Mouse (Mus musculus): Measurements from ENCODE around the gene Pip4k2b. TPM values are rescaled to one million over a fixed set of nuclear protein-coding genes. Genes with fewer than 3 reads are reported as not detected.

The Pip4k2b gene
- polyA plus RNA-seq, 1 experiment from 2014 or later = 2.3 TPM

DNA sequence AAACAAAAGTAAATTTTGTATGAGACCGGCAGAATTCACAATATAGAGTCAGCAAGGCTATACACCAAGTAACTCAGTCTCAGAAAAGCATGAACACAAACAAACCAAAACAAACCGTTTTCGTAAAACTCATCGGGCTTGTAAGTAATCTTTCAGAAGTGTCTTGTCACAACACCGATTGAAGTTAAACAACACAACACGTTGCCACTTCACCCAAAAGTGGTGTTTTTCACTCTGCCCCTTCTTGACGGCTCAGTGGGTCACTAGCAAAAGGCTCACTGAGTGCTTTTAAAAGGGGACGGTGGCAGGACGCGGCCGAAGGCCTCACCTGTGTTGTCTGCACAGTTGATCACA is 37.0 kb upstream of the Pip4k2b start:
- no peak for DNase-seq
- H3K36me3 ChIP-seq (ENCODE audit: insufficient read depth) = peaks cover 49% of the 10 kb centered on the region
- H3K4me3 ChIP-seq (ENCODE audit: low read depth, low read length) = peak overlapping the region; percentile 95
- H3K4me2 ChIP-seq = peak overlapping the region; percentile 76
- H3K27me3 ChIP-seq (ENCODE audit: insufficient read depth, low read length) = no peaks in the 10 kb centered on the region
- peaks cover 12% of the 10 kb centered on the region; the same call in 1 of the 2 replicates for H3K4me1 ChIP-seq (ENCODE audit: insufficient read depth)
- H3K9me3 ChIP-seq (ENCODE audit: low read depth, low read length) = no peaks in the 10 kb centered on the region
- peak overlapping the region; percentile 100 for H3K9ac ChIP-seq
- H3K27ac ChIP-seq (ENCODE audit: low read depth) = peak overlapping the region; percentile 92
- ATAC-seq (ENCODE audit: insufficient read depth) = no peak; the same call in 1 of the 2 replicates
- 2% methylated on average over 11 of the region's 11 CpGs for WGBS
- no peak for TF ChIP-seq CTCF (IDR thresholded peaks at IDR 0.05; ENCODE audit: low read depth)

- H3K9me3 ChIP-seq (ENCODE audit: low read depth, low read length) = no peaks in the 10 kb centered on the region
- DNase-seq (no peak), ATAC-seq (ENCODE audit: insufficient read depth) (no peak)
- H3K27ac ChIP-seq (ENCODE audit: low read depth) = no peak overlapping the region
- H3K9ac ChIP-seq = peak overlapping the region; percentile 100
- TF ChIP-seq CTCF (IDR thresholded peaks at IDR 0.05; ENCODE audit: low read depth) = no peak
- H3K36me3 ChIP-seq (ENCODE audit: insufficient read depth) = peaks cover 61% of the 10 kb centered on the region
- no peaks in the 10 kb centered on the region for H3K27me3 ChIP-seq (ENCODE audit: insufficient read depth, low read length)
- H3K4me3 ChIP-seq (ENCODE audit: low read depth, low read length) = peak overlapping the region; percentile 95
- peaks cover 12% of the 10 kb centered on the region; the same call in 1 of the 2 replicates for H3K4me1 ChIP-seq (ENCODE audit: insufficient read depth)
- H3K4me2 ChIP-seq = peak overlapping the region; percentile 76
- 80% methylated on average over 2 of the region's 2 CpGs for WGBS
Measured at GRCm38 (mm10) chr11:97779968-97780701, 35.6 kb upstream of the Pip4k2b start.

DNA sequence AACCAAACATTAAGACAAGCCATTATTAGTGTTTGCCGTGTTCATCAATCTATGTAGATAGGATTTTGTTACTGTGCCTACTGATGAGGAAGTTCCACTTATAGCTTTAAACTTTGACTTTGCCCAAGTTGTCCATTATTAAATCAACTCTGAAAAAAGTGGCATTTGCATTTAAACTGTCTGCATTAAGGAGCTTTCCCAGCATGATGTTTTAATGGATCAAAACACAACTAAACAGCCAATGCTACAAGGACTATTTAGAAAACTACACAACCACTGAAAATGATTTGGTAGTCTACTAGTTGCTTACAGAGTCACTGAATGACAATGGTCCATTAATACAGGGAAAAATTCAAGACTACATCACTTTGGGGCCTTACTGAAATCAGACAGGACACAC is 34.4 kb upstream of the Pip4k2b start:
- Histone ChIP-seq H3K4me3 (ENCODE audit: low read depth, low read length) (no peak overlapping the region), H3K9ac (no peak overlapping the region), H3K4me1 (ENCODE audit: insufficient read depth) (peaks cover 12% of the 10 kb centered on the region; the same call in 1 of the 2 replicates), H3K27ac (ENCODE audit: low read depth) (no peak overlapping the region), H3K36me3 (ENCODE audit: insufficient read depth) (peaks cover 66% of the 10 kb centered on the region), H3K27me3 (ENCODE audit: insufficient read depth, low read length) (no peaks in the 10 kb centered on the region), H3K4me2 (0 out of 2 replicates have a peak overlapping the region, but pooled peaks have one; percentile 12), H3K9me3 (ENCODE audit: low read depth, low read length) (no peaks in the 10 kb centered on the region)
- no peak for TF ChIP-seq CTCF (IDR thresholded peaks at IDR 0.05; ENCODE audit: low read depth)
- DNase-seq = no peak
- no peak for ATAC-seq (ENCODE audit: insufficient read depth)
- 89% methylated on average over 1 of the region's 1 CpGs for WGBS

DNA sequence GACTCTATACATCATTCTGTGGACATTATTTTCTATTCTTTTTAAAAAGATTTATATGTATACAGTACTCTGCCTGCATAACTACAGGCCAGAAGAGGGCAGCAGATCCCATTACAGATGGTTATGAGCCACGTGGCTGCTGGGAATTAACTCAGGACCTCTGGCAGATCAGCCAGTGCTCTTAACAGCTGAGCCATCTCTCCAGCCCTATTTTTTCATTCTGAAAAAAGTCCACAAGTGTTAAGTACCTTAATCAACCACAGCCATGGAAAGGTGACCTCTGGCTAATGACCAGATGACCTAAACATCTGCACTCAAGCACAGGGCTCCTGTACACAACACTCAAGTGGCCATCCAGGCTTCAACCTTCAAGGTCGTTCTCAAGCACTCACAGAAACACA is 32.6 kb upstream of the Pip4k2b start:
- 38% methylated on average over 2 of the region's 2 CpGs for WGBS
- peak; percentile 57 for TF ChIP-seq CTCF (IDR thresholded peaks at IDR 0.05; ENCODE audit: low read depth)
- H3K36me3 ChIP-seq (ENCODE audit: insufficient read depth) = peaks cover 66% of the 10 kb centered on the region
- no peaks in the 10 kb centered on the region for H3K9me3 ChIP-seq (ENCODE audit: low read depth, low read length)
- peak; percentile 45; the same call in 1 of the 2 replicates for ATAC-seq (ENCODE audit: insufficient read depth)
- H3K4me2 ChIP-seq = no peak overlapping the region
- no peak overlapping the region for H3K27ac ChIP-seq (ENCODE audit: low read depth)
- H3K9ac ChIP-seq = no peak overlapping the region
- no peaks in the 10 kb centered on the region for H3K27me3 ChIP-seq (ENCODE audit: insufficient read depth, low read length)
- peaks cover 12% of the 10 kb centered on the region; the same call in 1 of the 2 replicates for H3K4me1 ChIP-seq (ENCODE audit: insufficient read depth)
- H3K4me3 ChIP-seq (ENCODE audit: low read depth, low read length) = no peak overlapping the region
- peak; percentile 70 for DNase-seq

DNA sequence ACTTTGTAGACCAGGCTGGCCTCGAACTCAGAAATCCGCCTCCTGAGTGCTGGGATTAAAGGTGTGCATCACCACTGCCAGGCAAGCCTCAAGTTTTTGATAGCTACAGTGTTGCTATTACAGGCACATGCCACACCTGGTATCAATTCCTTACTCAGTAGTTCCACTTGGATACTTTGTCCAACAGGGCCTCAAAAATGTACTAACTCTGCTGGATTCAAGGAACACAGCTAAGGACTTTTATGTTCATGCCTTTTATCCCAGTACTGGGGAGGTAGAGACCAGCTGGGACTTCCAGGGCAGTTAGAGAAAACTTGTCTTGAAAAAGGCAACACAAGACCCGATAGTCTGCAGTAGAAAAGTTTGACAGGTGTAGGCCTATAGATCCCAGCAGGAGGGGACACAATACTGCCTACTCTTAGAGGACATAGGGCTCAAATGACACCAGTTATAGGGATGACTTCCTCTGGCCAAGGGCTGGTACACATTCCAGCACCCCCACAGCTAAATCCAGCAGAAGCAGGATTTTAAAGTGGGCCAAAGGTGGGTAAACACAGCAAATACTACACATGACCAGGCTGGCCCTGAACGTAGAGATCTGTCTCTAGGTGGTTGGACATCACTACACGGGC is 32.1 kb upstream of the Pip4k2b start:
- Histone ChIP-seq H3K9ac (no peak overlapping the region), H3K4me1 (ENCODE audit: insufficient read depth) (peaks cover 12% of the 10 kb centered on the region; the same call in 1 of the 2 replicates), H3K36me3 (ENCODE audit: insufficient read depth) (peaks cover 66% of the 10 kb centered on the region), H3K27me3 (ENCODE audit: insufficient read depth, low read length) (no peaks in the 10 kb centered on the region), H3K9me3 (ENCODE audit: low read depth, low read length) (no peaks in the 10 kb centered on the region), H3K4me2 (no peak overlapping the region), H3K4me3 (ENCODE audit: low read depth, low read length) (no peak overlapping the region), H3K27ac (ENCODE audit: low read depth) (no peak overlapping the region)
- peak; percentile 17 for DNase-seq
- no peak for ATAC-seq (ENCODE audit: insufficient read depth)
- no peak for TF ChIP-seq CTCF (IDR thresholded peaks at IDR 0.05; ENCODE audit: low read depth)
- WGBS = 51% methylated on average over 5 of the region's 5 CpGs

- H3K4me2 ChIP-seq = no peak within 1 kb of the TSS
- no peaks in the 10 kb centered on the region for H3K27me3 ChIP-seq (ENCODE audit: insufficient read depth, low read length)
- peaks cover 12% of the 10 kb centered on the region; the same call in 1 of the 2 replicates for H3K4me1 ChIP-seq (ENCODE audit: insufficient read depth)
- peaks cover 61% of the 10 kb centered on the region for H3K36me3 ChIP-seq (ENCODE audit: insufficient read depth)
- no peak within 1 kb of the TSS for H3K27ac ChIP-seq (ENCODE audit: low read depth)
- no peak within 1 kb of the TSS for H3K9ac ChIP-seq
- DNase-seq (peak; percentile 24), ATAC-seq (ENCODE audit: insufficient read depth) (0 out of 2 replicates have a peak, but pooled peaks have one; percentile 15)
- WGBS = 49% methylated on average over 17 of the region's 17 CpGs
- no peaks in the 10 kb centered on the region for H3K9me3 ChIP-seq (ENCODE audit: low read depth, low read length)
- no peak within 1 kb of the TSS for H3K4me3 ChIP-seq (ENCODE audit: low read depth, low read length)
- TF ChIP-seq CTCF (IDR thresholded peaks at IDR 0.05; ENCODE audit: low read depth) = no peak
Measured at GRCm38 (mm10) chr11:97775808-97776496, 31.4 kb upstream of the Pip4k2b start, which contains the start of gene 1700001P01Rik. TSS of gene 1700001P01Rik (minus strand) at chr11:97775918.
